Mouse (Mus musculus): ENCODE data around the gene Bcl2l15. TPM values are rescaled to one million over a fixed set of nuclear protein-coding genes. Genes with fewer than 3 reads are reported as not detected.
A peak's percentile ranks its signal among the peaks of the same experiment; 100 is the strongest.
"Not testable (repeated sequence)": the region's sequence is repeated elsewhere in the genome, so short reads cannot be mapped to it uniquely, and the experiment has no call there.

Gene Bcl2l15
- polyA plus RNA-seq, 1 experiment from 2014 or later, result 0.23 TPM

GRCm38 (mm10) chr3:103792111-103792406, 40.3 kb upstream of the Bcl2l15 start:
- H3K36me3 ChIP-seq (ENCODE audit: control insufficient read depth, insufficient read depth, low read length); H3K9me3 ChIP-seq (ENCODE audit: control insufficient read depth, low read length); H3K4me3 ChIP-seq (ENCODE audit: control insufficient read depth in 1 of 2, insufficient read depth in 1 of 2, low read depth in 1 of 2, low read length in 2 of 2); ATAC-seq (ENCODE audit: insufficient number of reproducible peaks, insufficient read depth, low FRiP score, low read depth); H3K9ac ChIP-seq (ENCODE audit: low read length); H3K27ac ChIP-seq (replicated peaks in 1 of 2; ENCODE audit: control insufficient read depth in 1 of 2, insufficient read depth in 1 of 2, low read depth in 2 of 2, low read length in 2 of 2); H3K27me3 ChIP-seq (ENCODE audit: control insufficient read depth, insufficient read depth, low read length): not testable (repeated sequence)
- H3K4me1 ChIP-seq (ENCODE audit: control insufficient read depth in 2 of 2, insufficient read depth in 2 of 2, low read length in 2 of 2), result peaks cover 3 to 25% of the 10 kb centered on the region in 2 experiments
- 66% methylated on average over 5 of the region's 5 CpGs for WGBS
- peak overlapping the region; percentile 73 for H3K4me2 ChIP-seq (ENCODE audit: low read length)

GRCm38 (mm10) chr3:103792566-103792965, 39.8 kb upstream of the Bcl2l15 start:
- Histone ChIP-seq H3K4me3 (ENCODE audit: control insufficient read depth in 1 of 2, insufficient read depth in 1 of 2, low read depth in 1 of 2, low read length in 2 of 2) (no peak overlapping the region), H3K4me2 (ENCODE audit: low read length) (no peak overlapping the region), H3K27me3 (ENCODE audit: control insufficient read depth, insufficient read depth, low read length) (no peaks in the 10 kb centered on the region), H3K4me1 (ENCODE audit: control insufficient read depth in 2 of 2, insufficient read depth in 2 of 2, low read length in 2 of 2) (peaks cover 3 to 22% of the 10 kb centered on the region in 2 experiments), H3K36me3 (ENCODE audit: control insufficient read depth, insufficient read depth, low read length) (no peaks in the 10 kb centered on the region), H3K27ac (replicated peaks in 1 of 2; ENCODE audit: control insufficient read depth in 1 of 2, insufficient read depth in 1 of 2, low read depth in 2 of 2, low read length in 2 of 2) (no peak overlapping the region), H3K9ac (ENCODE audit: low read length) (no peak overlapping the region), H3K9me3 (ENCODE audit: control insufficient read depth, low read length) (no peaks in the 10 kb centered on the region)
- 50% methylated on average over 1 of the region's 1 CpGs for WGBS
- no peak for ATAC-seq (ENCODE audit: insufficient number of reproducible peaks, insufficient read depth, low FRiP score, low read depth)

- H3K4me2 ChIP-seq (ENCODE audit: low read length), result no peak overlapping the region
- no peaks in the 10 kb centered on the region for H3K27me3 ChIP-seq (ENCODE audit: control insufficient read depth, insufficient read depth, low read length)
- no peak overlapping the region for H3K4me3 ChIP-seq (ENCODE audit: control insufficient read depth in 1 of 2, insufficient read depth in 1 of 2, low read depth in 1 of 2, low read length in 2 of 2)
- H3K9me3 ChIP-seq (ENCODE audit: control insufficient read depth, low read length), result no peaks in the 10 kb centered on the region
- peaks cover 0 to 6% of the 10 kb centered on the region in 2 experiments; a peak in 3 of 4 replicates for H3K4me1 ChIP-seq (ENCODE audit: control insufficient read depth in 2 of 2, insufficient read depth in 2 of 2, low read length in 2 of 2)
- H3K9ac ChIP-seq (ENCODE audit: low read length), result no peak overlapping the region
- WGBS, result 55% methylated on average over 2 of the region's 2 CpGs
- no peak overlapping the region for H3K27ac ChIP-seq (replicated peaks in 1 of 2; ENCODE audit: control insufficient read depth in 1 of 2, insufficient read depth in 1 of 2, low read depth in 2 of 2, low read length in 2 of 2)
- no peaks in the 10 kb centered on the region for H3K36me3 ChIP-seq (ENCODE audit: control insufficient read depth, insufficient read depth, low read length)
- no peak for ATAC-seq (ENCODE audit: insufficient number of reproducible peaks, insufficient read depth, low FRiP score, low read depth)
These were observed 36.0 kb upstream of the Bcl2l15 start for GRCm38 (mm10) chr3:103796389-103796788.

GRCm38 (mm10) chr3:103799507-103799906, 32.9 kb upstream of the Bcl2l15 start:
- peaks cover 19% of the 10 kb centered on the region for H3K36me3 ChIP-seq (ENCODE audit: control insufficient read depth, insufficient read depth, low read length)
- H3K27me3 ChIP-seq (ENCODE audit: control insufficient read depth, insufficient read depth, low read length), result no peaks in the 10 kb centered on the region
- 48% methylated on average over 2 of the region's 2 CpGs for WGBS
- no peaks in the 10 kb centered on the region for H3K9me3 ChIP-seq (ENCODE audit: control insufficient read depth, low read length)
- ATAC-seq (ENCODE audit: insufficient number of reproducible peaks, insufficient read depth, low FRiP score, low read depth), result no peak
- no peak overlapping the region for H3K9ac ChIP-seq (ENCODE audit: low read length)
- no peak overlapping the region for H3K4me2 ChIP-seq (ENCODE audit: low read length)
- no peak overlapping the region for H3K27ac ChIP-seq (replicated peaks in 1 of 2; ENCODE audit: control insufficient read depth in 1 of 2, insufficient read depth in 1 of 2, low read depth in 2 of 2, low read length in 2 of 2)
- H3K4me1 ChIP-seq (ENCODE audit: control insufficient read depth in 2 of 2, insufficient read depth in 2 of 2, low read length in 2 of 2), result peaks cover 8 to 10% of the 10 kb centered on the region in 2 experiments
- H3K4me3 ChIP-seq (ENCODE audit: control insufficient read depth in 1 of 2, insufficient read depth in 1 of 2, low read depth in 1 of 2, low read length in 2 of 2), result no peak overlapping the region

GRCm38 (mm10) chr3:103801631-103802531, 30.5 kb upstream of the Bcl2l15 start:
- Histone ChIP-seq H3K27me3 (ENCODE audit: control insufficient read depth, insufficient read depth, low read length) (no peaks in the 10 kb centered on the region), H3K9me3 (ENCODE audit: control insufficient read depth, low read length) (no peaks in the 10 kb centered on the region), H3K36me3 (ENCODE audit: control insufficient read depth, insufficient read depth, low read length) (peaks cover 39% of the 10 kb centered on the region), H3K4me2 (ENCODE audit: low read length) (peak overlapping the region; percentile 34), H3K27ac (replicated peaks in 1 of 2; ENCODE audit: control insufficient read depth in 1 of 2, insufficient read depth in 1 of 2, low read depth in 2 of 2, low read length in 2 of 2) (peak overlapping the region; percentile 86 to 91), H3K4me1 (ENCODE audit: control insufficient read depth in 2 of 2, insufficient read depth in 2 of 2, low read length in 2 of 2) (peaks cover 8 to 10% of the 10 kb centered on the region in 2 experiments), H3K9ac (ENCODE audit: low read length) (peak overlapping the region; percentile 30; the same call in 1 of the 2 replicates), H3K4me3 (ENCODE audit: control insufficient read depth in 1 of 2, insufficient read depth in 1 of 2, low read depth in 1 of 2, low read length in 2 of 2) (no peak overlapping the region)
- WGBS, result 47% methylated on average over 10 of the region's 10 CpGs
- peak; percentile 89 for ATAC-seq (ENCODE audit: insufficient number of reproducible peaks, insufficient read depth, low FRiP score, low read depth)

GRCm38 (mm10) chr3:103802861-103803260, 29.5 kb upstream of the Bcl2l15 start:
- H3K27ac ChIP-seq (replicated peaks in 1 of 2; ENCODE audit: control insufficient read depth in 1 of 2, insufficient read depth in 1 of 2, low read depth in 2 of 2, low read length in 2 of 2), result peak overlapping the region; percentile 70 to 71
- peaks cover 39% of the 10 kb centered on the region for H3K36me3 ChIP-seq (ENCODE audit: control insufficient read depth, insufficient read depth, low read length)
- no peaks in the 10 kb centered on the region for H3K27me3 ChIP-seq (ENCODE audit: control insufficient read depth, insufficient read depth, low read length)
- WGBS, result 78% methylated on average over 8 of the region's 8 CpGs
- no peaks in the 10 kb centered on the region for H3K9me3 ChIP-seq (ENCODE audit: control insufficient read depth, low read length)
- H3K4me2 ChIP-seq (ENCODE audit: low read length), result no peak overlapping the region
- no peak overlapping the region for H3K4me3 ChIP-seq (ENCODE audit: control insufficient read depth in 1 of 2, insufficient read depth in 1 of 2, low read depth in 1 of 2, low read length in 2 of 2)
- H3K9ac ChIP-seq (ENCODE audit: low read length), result no peak overlapping the region
- H3K4me1 ChIP-seq (ENCODE audit: control insufficient read depth in 2 of 2, insufficient read depth in 2 of 2, low read length in 2 of 2), result peaks cover 8 to 10% of the 10 kb centered on the region in 2 experiments
- ATAC-seq (ENCODE audit: insufficient number of reproducible peaks, insufficient read depth, low FRiP score, low read depth), result no peak

GRCm38 (mm10) chr3:103805671-103806070, 26.7 kb upstream of the Bcl2l15 start:
- Histone ChIP-seq H3K9me3 (ENCODE audit: control insufficient read depth, low read length) (no peaks in the 10 kb centered on the region), H3K4me1 (ENCODE audit: control insufficient read depth in 2 of 2, insufficient read depth in 2 of 2, low read length in 2 of 2) (peaks cover 8 to 21% of the 10 kb centered on the region in 2 experiments), H3K4me2 (ENCODE audit: low read length) (no peak overlapping the region), H3K4me3 (ENCODE audit: control insufficient read depth in 1 of 2, insufficient read depth in 1 of 2, low read depth in 1 of 2, low read length in 2 of 2) (no peak overlapping the region), H3K27ac (replicated peaks in 1 of 2; ENCODE audit: control insufficient read depth in 1 of 2, insufficient read depth in 1 of 2, low read depth in 2 of 2, low read length in 2 of 2) (no peak overlapping the region), H3K27me3 (ENCODE audit: control insufficient read depth, insufficient read depth, low read length) (no peaks in the 10 kb centered on the region), H3K36me3 (ENCODE audit: control insufficient read depth, insufficient read depth, low read length) (peaks cover 39% of the 10 kb centered on the region), H3K9ac (ENCODE audit: low read length) (no peak overlapping the region)
- WGBS, result 91% methylated on average over 1 of the region's 1 CpGs
- no peak for ATAC-seq (ENCODE audit: insufficient number of reproducible peaks, insufficient read depth, low FRiP score, low read depth)

Data from heart, embryonic 14.5 days (tissue).